Mouse (Mus musculus) heart, adult 8-10 months (tissue): ENCODE results near the gene Zp2. TPM values are rescaled to one million over a fixed set of nuclear protein-coding genes. Genes with fewer than 3 reads are reported as not detected.

ENCODE experiments used
- DNase-seq: peaks from one replicate; pipeline ENCODE4 v3.0.0; 2022; ENCODE audit warnings: low spot score
- total RNA-seq, 4 experiments: library from RNA; stranded (reverse); gene quantifications; 2 replicates each; pipeline ENCODE4 v1.2.4; 2022

The Zp2 gene
- total RNA-seq, 4 experiments from 2014 or later, result 0.78 to 1.6 (median 0.83) TPM

DNA sequence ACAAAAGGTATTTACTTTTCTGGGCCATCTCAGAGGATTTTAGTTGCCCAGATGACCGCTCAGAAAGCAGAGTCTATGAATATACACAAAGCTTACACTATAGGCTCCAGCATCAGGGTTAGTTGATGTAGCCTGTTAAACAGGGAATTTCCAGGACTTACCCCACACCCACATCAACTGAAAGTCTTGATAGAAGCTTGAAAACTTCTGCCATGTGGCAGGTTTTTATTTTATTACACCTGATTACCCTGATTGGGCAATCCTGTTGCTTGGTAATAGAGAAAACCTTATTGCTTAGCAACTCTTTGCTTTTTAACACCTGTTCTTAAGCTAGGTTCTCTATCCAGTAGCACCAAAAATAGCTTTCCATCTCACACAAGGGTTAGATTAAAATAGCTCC lies 2.3 kb downstream of the Zp2 start:
- DNase-seq, result no peak

DNA sequence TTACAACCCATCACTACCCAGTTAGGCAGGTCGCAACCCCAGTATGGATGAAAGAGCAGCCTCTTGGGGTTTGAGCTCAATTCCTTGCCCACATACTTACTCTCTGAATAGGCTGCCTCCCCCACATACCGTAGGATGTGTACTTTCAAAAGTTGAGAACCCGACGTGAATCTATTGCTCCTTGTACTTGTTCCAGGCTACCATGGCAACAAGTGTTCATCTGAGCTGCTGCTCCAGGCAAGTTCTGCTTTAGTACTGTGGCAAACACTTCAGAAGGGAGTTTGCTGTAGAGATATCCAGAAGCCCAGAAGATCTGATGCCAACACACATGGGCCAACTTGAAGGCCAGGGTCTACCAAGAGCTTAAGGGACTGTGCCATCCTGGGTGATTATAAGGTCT lies 16.1 kb downstream of the Zp2 start:
- DNase-seq, result no peak

DNA sequence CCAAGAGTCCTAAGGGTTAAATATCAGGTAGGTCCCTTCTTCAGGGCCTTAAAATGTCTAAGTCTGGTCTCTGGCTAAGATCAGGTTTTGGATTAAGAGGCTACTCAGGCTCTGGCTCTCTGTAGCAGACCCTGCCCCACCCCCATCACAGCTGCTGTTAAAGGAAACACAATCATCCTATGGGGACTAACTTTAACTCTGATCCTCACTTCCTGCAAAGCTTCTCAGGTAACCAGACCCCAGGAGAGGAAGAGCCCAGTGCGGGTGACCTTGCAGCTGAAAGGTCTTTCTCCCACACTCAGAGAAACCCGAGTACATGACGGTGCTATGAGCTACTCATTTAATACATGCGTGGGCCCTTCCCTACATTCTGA lies 17.4 kb downstream of the Zp2 start:
- DNase-seq, result no peak

DNA sequence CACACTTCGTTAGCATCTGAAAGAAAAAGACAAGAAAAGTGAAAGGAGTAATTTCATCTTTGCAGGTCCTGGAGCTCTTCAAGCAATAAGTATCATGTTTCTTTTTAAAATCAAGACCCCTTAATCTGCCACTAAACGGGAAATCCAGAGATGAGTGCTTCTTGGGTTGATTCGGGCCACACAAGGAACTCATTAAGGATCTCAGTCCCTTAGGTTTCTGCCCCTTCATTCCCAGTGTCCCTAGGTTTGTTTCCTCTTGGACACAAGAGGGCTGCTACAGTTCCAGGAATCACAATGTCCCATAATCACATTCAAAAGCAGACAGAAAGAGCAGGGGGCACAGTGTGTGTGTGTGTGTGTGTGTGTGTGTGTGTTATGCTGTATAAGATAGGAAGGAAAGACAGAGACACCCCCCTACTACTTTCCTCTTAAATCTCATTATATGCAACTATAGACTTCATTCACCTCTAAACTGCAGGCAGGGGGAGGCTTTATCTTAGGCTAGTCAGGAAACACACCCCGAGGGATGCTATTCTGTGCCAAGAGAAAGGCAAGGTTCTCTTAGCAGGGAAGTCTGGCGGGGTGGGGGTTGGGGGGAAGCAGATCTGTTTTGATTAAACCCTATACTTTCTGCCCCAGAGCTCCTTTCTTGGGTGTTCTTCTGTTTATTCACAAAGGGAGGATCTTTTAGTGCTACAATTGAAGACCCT lies 18.0 kb downstream of the Zp2 start:
- no peak for DNase-seq

DNA sequence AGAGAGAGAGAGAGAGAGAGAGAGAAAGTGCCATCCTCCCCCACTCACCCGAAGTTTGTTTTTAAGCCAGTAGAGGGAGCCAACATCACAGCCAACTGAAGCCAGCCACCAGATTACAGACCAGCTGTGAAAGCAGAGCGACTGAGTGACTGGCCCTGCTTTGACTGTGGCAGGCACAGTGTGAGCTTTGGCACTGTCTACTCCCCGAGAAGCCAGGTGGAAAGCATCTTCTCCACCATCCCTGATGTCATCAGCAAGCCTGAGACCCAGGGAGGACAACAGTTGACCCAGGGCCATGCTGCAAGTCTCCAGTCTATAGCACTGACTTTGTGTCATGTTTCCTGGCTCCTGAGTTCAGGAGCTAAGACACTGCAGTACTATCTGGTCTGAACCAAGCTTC lies 20.2 kb downstream of the Zp2 start:
- peak; percentile 76 for DNase-seq

DNA sequence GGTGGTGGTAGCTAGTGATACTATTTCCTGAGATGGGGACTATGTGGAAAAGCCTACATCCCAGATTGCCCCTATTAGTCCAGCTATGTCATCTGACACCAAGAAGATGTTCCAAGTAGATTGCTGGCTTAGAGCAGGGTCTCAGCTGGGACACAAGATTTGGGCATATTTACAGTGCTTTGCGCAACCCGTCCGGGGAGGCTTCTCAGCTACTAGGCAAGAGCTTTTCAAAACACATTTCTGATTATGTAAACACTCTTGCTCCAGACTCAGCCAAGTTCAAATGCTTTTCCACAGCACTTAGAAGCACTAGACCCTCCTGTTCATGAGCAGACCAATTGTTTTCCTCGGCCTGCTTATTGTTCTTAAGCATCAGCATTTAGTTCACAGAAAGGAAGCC lies 21.3 kb downstream of the Zp2 start:
- DNase-seq, result peak; percentile 39

DNA sequence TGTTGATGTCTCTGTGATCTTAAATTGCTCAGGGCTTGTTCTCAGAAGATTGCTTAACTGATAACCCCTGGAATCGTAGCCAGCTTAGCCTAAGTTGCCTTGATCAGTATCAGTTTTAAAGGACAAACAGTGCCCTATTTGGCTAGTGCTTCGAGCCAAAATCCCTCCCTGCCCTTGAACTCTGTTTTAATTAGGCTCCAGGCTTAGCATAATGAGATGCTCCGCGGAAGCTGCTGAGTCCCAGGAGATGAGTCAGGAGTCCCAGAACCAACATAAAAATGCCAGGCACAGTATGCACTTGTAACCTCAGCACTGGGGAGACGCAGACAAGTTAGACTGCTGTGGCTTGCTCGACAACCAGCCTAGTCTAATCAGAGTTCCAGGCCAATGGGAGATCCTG lies 27.6 kb downstream of the Zp2 start:
- DNase-seq, result no peak

DNA sequence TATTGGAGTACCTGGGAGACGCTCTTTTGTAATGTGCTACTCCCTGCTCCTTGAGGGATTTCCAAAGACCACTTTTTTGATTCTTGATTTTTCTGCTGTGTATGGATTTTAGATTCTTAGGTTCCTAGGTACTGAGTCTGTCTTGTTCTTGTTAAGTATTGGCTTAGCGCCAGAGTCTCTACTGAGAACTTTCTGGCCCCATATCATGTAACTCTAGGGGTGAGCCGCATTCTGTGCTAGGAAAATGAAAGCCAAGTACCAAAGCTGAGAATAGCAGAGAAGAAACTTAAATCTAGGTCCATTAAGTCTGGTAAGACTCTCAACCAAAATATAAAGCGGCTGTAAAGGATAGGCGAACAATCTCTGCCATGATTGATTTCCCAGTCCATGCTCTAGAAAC lies 28.1 kb downstream of the Zp2 start:
- DNase-seq, result no peak

DNA sequence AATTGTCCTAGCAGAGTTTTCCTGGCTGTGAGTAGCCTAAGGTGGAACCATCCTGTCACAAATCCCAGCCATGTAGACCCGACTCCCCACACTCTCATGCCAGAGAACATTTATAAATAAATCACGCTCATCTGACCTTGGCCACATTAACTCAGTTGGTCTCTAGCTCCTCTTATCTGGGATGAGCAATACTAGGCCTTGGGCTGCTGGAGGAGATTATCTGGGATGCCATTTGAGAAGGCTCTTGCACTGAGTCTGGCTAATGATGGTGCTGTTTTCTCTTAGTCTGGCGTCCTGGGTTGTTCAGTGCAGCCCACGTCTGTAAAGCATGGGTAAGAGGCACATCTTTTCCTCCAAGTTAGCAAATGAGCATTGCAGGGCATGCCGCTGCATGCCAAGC lies 35.4 kb downstream of the Zp2 start:
- no peak for DNase-seq

DNA sequence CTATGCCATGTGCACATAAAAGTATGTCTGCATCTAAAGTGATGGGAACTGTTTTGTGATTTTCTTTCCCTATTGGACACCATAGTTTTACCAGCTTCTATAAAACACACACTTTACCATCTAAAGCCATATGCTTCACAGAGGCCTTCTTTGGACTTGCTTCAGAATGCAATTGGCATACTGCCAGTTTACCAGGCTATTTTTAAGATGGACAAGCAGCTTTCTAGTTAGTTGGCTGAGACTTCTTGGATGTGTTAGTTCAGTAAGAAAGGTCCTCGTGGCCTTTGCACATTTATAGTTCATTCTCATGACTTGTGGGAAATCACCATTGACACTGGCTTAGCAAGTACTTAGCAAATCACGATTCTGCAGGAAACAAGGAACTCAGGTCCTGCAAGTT lies 38.7 kb downstream of the Zp2 start:
- DNase-seq, result peak; percentile 53

DNA sequence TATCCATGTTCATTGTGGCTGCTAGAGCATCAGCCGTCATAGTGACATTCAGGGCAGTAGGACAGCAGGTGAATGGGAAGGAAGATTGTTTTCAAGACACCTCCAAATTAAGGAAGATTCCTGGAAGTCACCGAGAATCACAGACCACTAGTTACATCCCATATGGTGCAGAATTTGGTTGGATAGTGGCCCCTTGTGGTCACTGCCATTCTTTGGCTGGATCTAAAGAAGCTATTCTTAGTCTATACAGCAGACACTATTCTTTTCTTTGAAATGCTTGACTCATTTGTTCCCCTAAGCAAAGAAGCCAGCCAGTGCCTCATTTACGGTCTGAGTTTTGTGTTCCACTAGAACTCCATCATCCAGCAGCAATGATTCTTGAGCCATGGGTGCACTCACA lies 40.1 kb downstream of the Zp2 start:
- no peak for DNase-seq

DNA sequence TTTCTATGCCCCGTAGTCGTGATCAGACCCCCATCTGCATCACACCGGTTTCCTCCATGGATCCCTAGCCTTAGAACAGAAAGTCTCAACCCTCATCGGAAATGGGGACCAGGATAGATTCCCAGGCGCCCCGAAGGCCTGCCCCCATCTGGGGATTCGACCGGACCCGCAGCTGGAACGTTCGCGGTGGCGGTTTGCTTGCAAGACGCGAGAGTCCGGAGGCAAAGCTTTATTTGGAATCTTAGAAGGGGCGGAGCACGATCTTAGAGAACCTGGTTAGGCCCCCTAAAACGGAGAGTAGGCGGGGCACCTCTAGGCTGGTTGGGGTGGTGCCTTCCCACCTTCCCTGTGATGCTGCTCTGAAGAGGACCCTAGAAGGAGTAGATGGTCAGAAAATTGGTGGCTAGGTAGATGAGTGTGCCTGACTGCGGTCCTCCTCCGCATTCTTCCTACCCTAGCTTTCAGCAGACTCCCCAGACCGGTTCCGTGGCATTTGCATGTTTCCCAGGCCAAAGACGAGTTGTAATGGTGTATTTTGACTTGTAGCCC lies 42.0 kb downstream of the Zp2 start:
- peak; percentile 29 for DNase-seq

DNA sequence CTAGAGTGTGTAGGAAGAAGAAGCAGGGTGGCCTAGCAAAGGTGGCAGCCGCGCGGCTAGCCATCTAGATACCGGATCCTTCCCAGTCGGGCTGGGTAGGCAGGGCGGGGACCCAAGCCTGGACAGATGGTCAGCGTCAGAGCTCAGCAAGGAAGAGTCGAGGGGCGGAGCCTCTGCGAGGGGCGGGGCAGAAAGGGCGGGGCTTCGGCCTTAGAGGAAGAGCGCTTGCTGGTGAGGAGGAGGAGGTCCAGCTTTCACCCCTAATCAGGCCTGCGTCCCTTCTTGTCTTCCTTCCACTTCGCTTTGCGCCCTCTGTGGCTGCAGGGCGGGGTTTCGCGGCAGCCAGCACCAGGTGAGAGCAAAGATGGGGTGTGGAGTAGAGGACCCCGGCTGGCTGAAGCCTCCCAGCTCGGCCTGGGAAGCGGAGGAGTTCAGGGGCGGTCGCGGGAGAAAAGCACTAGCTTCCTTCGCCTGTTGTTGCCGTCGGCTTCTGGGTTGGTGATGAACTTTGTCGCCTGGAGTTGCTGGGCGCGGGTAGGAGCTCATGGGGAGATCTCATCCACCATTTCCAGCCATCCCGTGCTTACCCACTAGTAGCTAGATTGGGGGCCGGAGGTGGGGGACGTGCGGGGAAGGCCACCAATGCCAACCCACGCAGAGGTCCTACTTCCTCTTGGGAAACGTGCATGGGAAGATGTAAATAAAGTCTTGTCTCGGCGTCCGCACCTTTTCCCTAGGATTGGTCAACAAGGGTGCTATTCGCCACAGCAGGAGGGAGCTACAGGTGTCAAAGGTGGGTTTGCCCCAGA lies 42.7 kb downstream of the Zp2 start, which contains the start of gene Tmem159:
TSS of gene Tmem159 (plus strand) at position 190 of the 809 bp plus-strand sequence.
- peak; percentile 91 for DNase-seq

DNA sequence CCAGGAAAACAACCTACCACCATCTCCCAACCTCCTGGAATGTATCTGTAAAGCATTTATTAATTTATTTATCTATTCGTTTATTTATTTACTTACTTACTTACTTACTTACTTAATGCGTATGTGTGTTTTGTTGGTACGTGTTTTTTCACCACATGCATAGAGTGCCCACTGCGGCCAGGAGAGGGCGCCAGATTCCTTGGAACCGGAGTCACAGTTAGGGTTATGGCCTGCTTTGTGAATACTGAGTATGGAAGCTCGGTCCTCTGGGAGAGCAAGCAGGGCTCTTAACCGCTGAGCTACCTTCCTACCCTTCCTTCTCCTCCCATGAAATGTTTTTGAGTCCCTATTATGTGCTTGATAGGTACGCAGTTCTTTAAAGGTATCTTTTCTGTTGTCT lies 46.7 kb downstream of the Zp2 start:
- peak; percentile 66 for DNase-seq

DNA sequence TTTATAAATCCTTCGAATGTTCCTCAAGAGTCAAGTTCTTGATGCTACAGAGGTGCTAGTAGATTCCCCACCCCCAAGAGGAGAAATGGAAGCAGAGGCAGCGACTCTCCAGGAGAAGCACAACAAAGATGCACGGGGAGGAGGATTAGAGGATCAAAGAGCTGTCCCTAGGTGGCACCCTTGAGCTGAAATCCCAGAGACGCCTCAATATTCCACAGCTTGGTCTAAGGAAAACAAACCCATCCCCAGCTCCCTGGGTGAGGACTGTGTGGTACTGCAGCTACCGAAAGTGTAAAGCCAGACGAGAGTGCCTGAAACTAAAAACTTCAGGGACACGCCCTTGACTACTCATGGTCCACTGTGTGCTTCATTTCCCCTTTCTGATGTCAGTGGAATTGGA lies 47.2 kb downstream of the Zp2 start:
- peak; percentile 59 for DNase-seq

DNA sequence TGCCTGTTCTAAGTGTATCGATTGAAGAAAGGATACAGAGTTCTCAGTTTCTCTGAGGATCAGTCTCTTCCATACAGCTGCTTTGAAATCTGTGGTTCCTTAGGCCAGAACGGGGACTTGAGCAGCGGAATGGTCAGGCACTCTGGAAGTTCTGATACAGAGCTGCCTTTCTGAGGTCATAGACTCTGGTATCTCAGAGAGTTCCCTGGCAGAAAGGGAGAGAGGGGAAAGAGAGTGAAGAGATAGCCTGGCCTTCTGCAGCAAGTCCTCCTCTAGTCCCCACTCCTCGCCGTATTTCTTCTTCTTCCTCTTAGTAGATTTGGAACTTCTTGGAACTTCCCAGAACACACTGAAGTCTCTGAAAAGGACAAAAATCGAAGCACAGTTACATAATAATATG lies 49.9 kb downstream of the Zp2 start, which contains the start of gene Dnah3:
TSS of gene Dnah3 (minus strand) at position 101 of the 400 bp plus-strand sequence.
- no peak for DNase-seq

DNA sequence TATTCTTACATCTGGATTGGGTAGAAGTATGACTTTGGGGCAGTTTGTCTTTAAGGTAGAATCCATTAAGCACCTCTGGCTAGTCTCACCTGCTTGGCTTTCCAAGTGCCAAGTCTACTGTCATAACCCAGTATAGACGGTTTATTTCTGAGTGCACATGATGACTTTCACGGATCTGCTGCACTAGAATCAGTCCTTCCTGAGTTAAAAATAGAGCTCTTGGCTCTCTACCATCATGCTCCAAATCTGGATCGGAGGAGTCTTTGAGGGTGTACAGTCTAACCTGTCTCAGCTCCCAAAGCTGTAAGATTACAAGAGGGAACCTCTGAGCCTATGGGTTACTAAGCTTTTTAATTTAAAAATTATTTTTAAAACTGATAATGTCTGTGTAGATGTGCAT lies 50.9 kb downstream of the Zp2 start:
- DNase-seq, result peak; percentile 21

DNA sequence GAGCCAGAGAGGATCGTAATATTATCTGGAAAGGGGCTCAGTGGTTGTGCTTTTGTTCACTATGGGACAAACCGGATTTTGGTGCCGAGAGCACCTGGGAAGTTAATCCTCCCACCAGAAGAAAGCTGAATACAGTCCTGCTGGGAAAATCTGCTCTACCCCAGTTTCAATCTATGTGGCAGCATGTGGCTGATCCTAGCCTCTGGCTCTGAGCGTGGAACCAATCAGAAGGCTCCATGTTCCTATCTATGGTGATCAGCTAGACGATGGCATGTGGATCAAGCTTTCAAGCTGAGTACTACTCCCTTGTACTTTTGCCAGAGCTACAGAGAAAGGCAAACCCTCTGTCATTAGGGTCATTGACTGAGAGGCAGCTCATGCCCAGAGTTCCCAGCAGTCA lies 52.1 kb downstream of the Zp2 start:
- no peak for DNase-seq

DNA sequence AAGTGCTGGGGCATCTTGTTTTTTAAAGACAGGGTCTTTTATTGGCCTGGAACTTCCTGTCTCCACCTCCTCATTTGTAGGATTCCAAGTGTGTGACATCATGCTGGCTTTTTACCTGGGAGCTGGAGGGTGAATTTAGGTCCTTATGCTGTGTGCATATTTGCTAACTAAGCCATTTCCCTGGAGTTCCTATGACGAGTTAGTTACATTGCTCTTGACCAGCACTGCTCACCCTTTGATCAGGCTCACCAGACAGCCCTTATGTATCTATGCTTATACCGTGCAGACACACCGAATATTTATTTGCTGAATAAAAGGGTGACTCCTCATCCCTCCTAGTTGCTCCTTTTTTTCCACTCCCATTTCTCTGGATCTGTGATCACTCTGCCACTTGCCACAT lies 64.9 kb downstream of the Zp2 start:
- DNase-seq, result no peak
